Mouse (Mus musculus): ENCODE data around the gene Esp15. TPM values are rescaled to one million over a fixed set of nuclear protein-coding genes. Genes with fewer than 3 reads are reported as not detected.

Gene Esp15
- not detected in 2 replicates for polyA plus RNA-seq (2012; rRNA removed; ENCODE audit: low replicate concordance)

DNA sequence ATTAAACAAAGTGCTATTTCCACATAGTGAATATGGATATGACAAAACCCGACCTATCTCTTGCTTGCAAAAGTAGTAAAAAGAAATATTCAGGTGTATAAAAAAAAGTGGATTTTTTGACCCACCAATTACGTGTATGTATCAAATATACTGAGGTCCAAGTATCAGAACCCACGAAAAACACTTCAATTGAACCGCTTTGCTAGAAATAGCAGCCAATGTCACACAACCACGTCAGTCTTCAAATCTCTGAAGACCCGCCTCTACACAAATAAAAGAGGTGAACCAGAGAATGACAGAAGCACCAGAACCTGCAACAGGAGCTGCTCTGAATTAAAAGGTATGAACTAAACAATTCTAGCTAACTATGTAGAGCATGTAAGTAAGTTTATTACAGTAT is at the start of gene Esp15:
TSS of gene Esp15 (plus strand) at position 301 of the 400 bp plus-strand sequence.

Other genes starting within 250 kb of the Esp15 start
- not detected in 2 replicates for gene Esp18, start 234.6 kb upstream of the Esp15 start, polyA plus RNA-seq (2012; rRNA removed; ENCODE audit: low replicate concordance)
- gene Esp16, start 104.8 kb upstream of the Esp15 start, polyA plus RNA-seq (2012; rRNA removed; ENCODE audit: low replicate concordance): not detected in 2 replicates